Mouse (Mus musculus): ENCODE results near the gene Ranbp3l.
"Not testable (repeated sequence)": the region's sequence is repeated elsewhere in the genome, so short reads cannot be mapped to it uniquely, and the experiment has no call there.

DNA sequence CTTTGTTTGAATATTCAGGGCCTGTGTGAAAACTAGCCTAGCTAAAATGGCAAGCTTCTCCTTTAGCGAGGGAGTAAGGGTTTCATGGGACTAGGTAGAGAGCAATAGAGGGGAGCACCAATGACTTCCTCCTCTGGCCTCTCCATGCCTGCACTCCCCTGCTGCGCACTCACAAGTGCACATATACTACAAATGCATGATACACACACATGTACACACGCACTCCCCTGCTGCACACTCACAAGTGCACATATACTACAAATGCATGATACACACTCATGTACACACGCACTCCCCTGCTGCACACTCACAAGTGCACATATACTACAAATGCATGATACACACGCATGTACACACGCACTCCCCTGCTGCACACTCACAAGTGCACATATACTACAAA is 47.7 kb downstream of the Ranbp3l start:
- TF ChIP-seq POLR2A (IDR thresholded peaks at IDR 0.05; ENCODE audit: insufficient read length, low read depth); POLR2AphosphoS2 (IDR thresholded peaks at IDR 0.05; ENCODE audit: insufficient read length, low read depth); E2F4 (IDR thresholded peaks at IDR 0.05; ENCODE audit: insufficient read depth); TCF12 (IDR thresholded peaks at IDR 0.05; ENCODE audit: insufficient read depth, poor library complexity, severe bottlenecking); TCF3 (IDR thresholded peaks at IDR 0.05; ENCODE audit: insufficient read length, low read depth); MAX (IDR thresholded peaks at IDR 0.05; ENCODE audit: low read depth); REST (IDR thresholded peaks at IDR 0.05; ENCODE audit: insufficient read depth, insufficient read length); USF1 (IDR thresholded peaks at IDR 0.05; ENCODE audit: low read depth); SRF (IDR thresholded peaks at IDR 0.05; ENCODE audit: control insufficient read depth, insufficient read length, low read depth): not testable (repeated sequence)

Data from myocyte (in vitro differentiated cells).